Mouse (Mus musculus) embryonic facial prominence, embryonic 15.5 days (tissue): ENCODE data around the gene Ccdc124. TPM values are rescaled to one million over a fixed set of nuclear protein-coding genes. Genes with fewer than 3 reads are reported as not detected.

ENCODE experiments used
- microRNA-seq: library from miRNA; unstranded; fragments of <30 nt; microRNA quantifications from one replicate; pipeline ENCODE4, GENCODE M21; 2016; ENCODE audit warnings: borderline number of aligned reads
- polyA plus RNA-seq: library from polyadenylated mRNA; unstranded; fragments of >200 nt; fragmentation: Nextera tagmentation; extraction: Ambion mirVana; gene quantifications from 2 replicates; pipeline ENCODE4 v1.2.1, GENCODE M21; 2015

Ccdc124 gene
- polyA plus RNA-seq, 1 experiment from 2014 or later: 99.6 TPM

Small RNAs within 50 kb of the gene (microRNA-seq; reads per million reads assigned to microRNA genes)
- 0.52 reads per million for gene Mir7067

Other genes starting within 250 kb of the Ccdc124 start
- gene Gdf15, start 241.5 kb downstream of the Ccdc124 start, polyA plus RNA-seq: 0.16 TPM in 2 replicates
- 52.1 and 56.6 TPM in 2 replicates for gene Pgpep1, start 213.5 kb downstream of the Ccdc124 start, polyA plus RNA-seq
- 243 and 244 TPM in 2 replicates for gene Lsm4, start 200.7 kb downstream of the Ccdc124 start, polyA plus RNA-seq
- gene Jund, start 175.0 kb downstream of the Ccdc124 start, polyA plus RNA-seq: 97.7 and 99.6 TPM in 2 replicates
- gene Iqcn, start 170.5 kb downstream of the Ccdc124 start, polyA plus RNA-seq: 0.03 and 0.04 TPM in 2 replicates
- not detected in 2 replicates for gene Gm3336, start 155.4 kb downstream of the Ccdc124 start, polyA plus RNA-seq
- gene Pde4c, start 150.2 kb downstream of the Ccdc124 start, polyA plus RNA-seq: 0.16 and 0.29 TPM in 2 replicates
- 22.7 and 28.6 TPM in 2 replicates for gene Rab3a, start 119.3 kb downstream of the Ccdc124 start, polyA plus RNA-seq
- 41.7 and 42.3 TPM in 2 replicates for gene Mpv17l2, start 113.0 kb downstream of the Ccdc124 start, polyA plus RNA-seq
- 92.5 and 94.3 TPM in 2 replicates for gene Pik3r2, start 97.2 kb downstream of the Ccdc124 start, polyA plus RNA-seq
- 19.1 and 20.2 TPM in 2 replicates for gene Mast3, start 68.9 kb downstream of the Ccdc124 start, polyA plus RNA-seq
- 0.26 and 0.28 TPM in 2 replicates for gene Il12rb1, start 65.5 kb downstream of the Ccdc124 start, polyA plus RNA-seq
- gene Arrdc2, start 34.2 kb downstream of the Ccdc124 start, polyA plus RNA-seq: 9.3 and 10.1 TPM in 2 replicates
- gene Kcnn1, start 10.7 kb downstream of the Ccdc124 start, polyA plus RNA-seq: 3.8 and 5.6 TPM in 2 replicates
- gene Slc5a5, start 18.8 kb upstream of the Ccdc124 start, polyA plus RNA-seq: 0.45 and 0.64 TPM in 2 replicates
- gene Rpl18a, start 23.5 kb upstream of the Ccdc124 start, polyA plus RNA-seq: 4,781 and 4,906 TPM in 2 replicates
- gene Map1s, start 32.0 kb upstream of the Ccdc124 start, polyA plus RNA-seq: 50.1 and 50.2 TPM in 2 replicates